Mouse (Mus musculus) embryo, embryonic 10 days (tissue): ENCODE measurements at regions not wholly inside any gene's neighbourhood (a gene's known extent, or its start where the extent isn't known, plus 50 kb on each side); places are given as distances from the start of the nearest gene placed in this dataset.

Experiments
- DNase-seq: peaks from one replicate; pipeline ENCODE4 v3.0.0-alpha.2; 2015; ENCODE audit warnings: low spot score

GRCm38 (mm10) chr3:46583351-46583750, 135.3 kb upstream of the Pabpc4l start:
- DNase-seq: no peak

GRCm38 (mm10) chr3:46566636-46567235, 118.7 kb upstream of the Pabpc4l start:
- DNase-seq: peak; percentile 21

DNA sequence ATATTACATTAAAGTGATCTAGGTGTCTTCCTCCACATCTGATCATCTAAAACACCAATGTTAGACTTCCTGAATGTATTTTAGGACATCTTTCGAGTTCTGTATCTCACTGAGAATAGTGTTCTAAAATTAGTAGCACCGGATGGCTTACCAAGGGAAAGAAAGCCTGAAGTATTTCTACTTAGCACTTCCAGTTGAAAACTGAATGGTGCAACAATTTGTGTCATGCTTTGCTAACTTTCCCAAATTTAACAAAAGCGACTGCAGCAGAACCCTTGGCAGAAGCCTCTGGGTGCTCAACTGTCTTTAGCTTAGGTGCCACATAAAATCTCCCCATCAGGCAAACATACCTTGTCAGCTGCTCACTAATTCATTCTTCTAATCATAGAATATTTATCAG, 105.6 kb upstream of the Pabpc4l start:
- DNase-seq: no peak

DNA sequence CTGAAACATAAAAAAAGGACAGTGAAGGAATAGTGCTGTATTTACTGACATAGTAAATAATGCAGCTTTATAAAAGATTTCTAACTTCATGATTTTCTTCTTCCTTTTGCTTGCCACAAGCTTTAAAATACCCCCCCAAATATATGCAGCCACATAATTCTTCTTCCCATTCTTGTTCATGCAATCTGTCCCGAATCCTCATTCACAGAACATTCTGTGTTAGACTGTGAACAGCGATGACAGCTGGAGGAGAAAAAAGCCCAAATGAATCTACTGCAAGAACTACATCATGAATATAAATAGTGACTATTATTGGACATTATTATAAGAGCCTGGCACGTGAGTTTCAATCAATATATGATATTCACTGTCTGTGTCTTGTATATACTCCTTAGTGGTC, 90.6 kb upstream of the Pabpc4l start:
- DNase-seq: no peak

- DNase-seq: no peak
Measured at GRCm38 (mm10) chr3:46511157-46511556, 63.1 kb upstream of the Pabpc4l start.

- DNase-seq: no peak
Measured at GRCm38 (mm10) chr3:46503713-46504112, 55.7 kb upstream of the Pabpc4l start.
